Mouse (Mus musculus) neural tube, embryonic 12.5 days (tissue): ENCODE results near the gene Mfap3. TPM values are rescaled to one million over a fixed set of nuclear protein-coding genes. Genes with fewer than 3 reads are reported as not detected.

Source experiments
- ATAC-seq: fragments of 200-750 bp; cut with Nextera tagmentation; 2 replicates; pipeline ENCODE4 v1.8.0; 2017; ENCODE audit warnings: low read depth, mild to moderate bottlenecking, moderate TSS enrichment, moderate library complexity; ENCODE audit not compliant: low FRiP score
- H3K27ac ChIP-seq: fragments of 300-500 bp; sonication (generic); 2 replicates; pipeline ENCODE4 v1.5.1; 2016
- H3K27me3 ChIP-seq: fragments of 300-500 bp; sonication (generic); replicated peaks from 2 replicates; pipeline ENCODE4 v1.6.1; 2016; ENCODE audit warnings: mild to moderate bottlenecking
- H3K36me3 ChIP-seq: fragments of 300-500 bp; sonication (generic); 2 replicates; pipeline ENCODE4 v1.6.1; 2016; ENCODE audit warnings: mild to moderate bottlenecking
- H3K4me1 ChIP-seq: fragments of 300-500 bp; sonication (generic); 2 replicates; pipeline ENCODE4 v1.6.1; 2016
- H3K4me2 ChIP-seq: fragments of 300-500 bp; sonication (generic); replicated peaks from 2 replicates; pipeline ENCODE4 v1.6.1; 2016; ENCODE audit warnings: mild to moderate bottlenecking
- H3K4me3 ChIP-seq: fragments of 300-500 bp; sonication (generic); 2 replicates; pipeline ENCODE4 v1.5.1; 2016
- H3K9ac ChIP-seq: fragments of 300-500 bp; sonication (generic); 2 replicates; pipeline ENCODE4 v1.6.1; 2016; ENCODE audit warnings: mild to moderate bottlenecking
- H3K9me3 ChIP-seq: fragments of 300-500 bp; sonication (generic); 2 replicates; pipeline ENCODE4 v1.6.1; 2016; ENCODE audit warnings: mild to moderate bottlenecking
- WGBS: fragments of 180-500 bp; shearing (Covaris S2); methylation state at CpG from one replicate; pipeline ENCODE4 v1.1.7; 2016; 5-methylcytosine and 5-hydroxymethylcytosine counted together
- polyA plus RNA-seq: library from polyadenylated mRNA; unstranded; fragments of >200 nt; fragmentation: Nextera tagmentation; extraction: Ambion mirVana; gene quantifications from 2 replicates; pipeline ENCODE4 v1.2.1, GENCODE M21; 2016

Mfap3 gene
- polyA plus RNA-seq: 54.6 and 56.6 TPM in 2 replicates

GRCm38 (mm10) chr11:57518091-57518750, at the start of gene Mfap3, which contains the start of gene Fam114a2:
Mfap3 (plus strand) TSS chr11:57518664.
Fam114a2 (minus strand) TSS chr11:57518617.
- H3K4me3 ChIP-seq: peak within 1 kb of the TSS; percentile 81
- peaks cover 6% of the 10 kb centered on the region; the same call in 1 of the 2 replicates for H3K36me3 ChIP-seq
- under 1% methylated on average over 59 of the region's 59 CpGs for WGBS
- peak within 1 kb of the TSS; percentile 81 for H3K9ac ChIP-seq
- peak within 1 kb of the TSS; percentile 73 for H3K4me2 ChIP-seq
- peak; percentile 97 for ATAC-seq
- H3K9me3 ChIP-seq: no peaks in the 10 kb centered on the region
- peak within 1 kb of the TSS; percentile 50; the same call in 1 of the 2 replicates for H3K27ac ChIP-seq
- peaks cover 13% of the 10 kb centered on the region for H3K4me1 ChIP-seq
- no peaks in the 10 kb centered on the region for H3K27me3 ChIP-seq

GRCm38 (mm10) chr11:57468706-57469105, 49.8 kb upstream of the Mfap3 start:
- Histone ChIP-seq H3K4me3 (no peak overlapping the region), H3K9ac (no peak overlapping the region), H3K9me3 (no peaks in the 10 kb centered on the region), H3K4me1 (no peaks in the 10 kb centered on the region), H3K4me2 (no peak overlapping the region), H3K36me3 (no peaks in the 10 kb centered on the region), H3K27ac (no peak overlapping the region), H3K27me3 (no peaks in the 10 kb centered on the region)
- WGBS: 77% methylated on average over 4 of the region's 4 CpGs
- no peak for ATAC-seq

- no peak for ATAC-seq
- H3K27me3 ChIP-seq: no peaks in the 10 kb centered on the region
- H3K36me3 ChIP-seq: no peaks in the 10 kb centered on the region
- no peaks in the 10 kb centered on the region for H3K9me3 ChIP-seq
- H3K27ac ChIP-seq: no peak overlapping the region
- WGBS: 57% methylated on average over 6 of the region's 6 CpGs
- no peak overlapping the region for H3K4me3 ChIP-seq
- H3K4me1 ChIP-seq: peaks cover 6% of the 10 kb centered on the region; the same call in 1 of the 2 replicates
- no peak overlapping the region for H3K9ac ChIP-seq
- H3K4me2 ChIP-seq: no peak overlapping the region
These were observed 48.4 kb upstream of the Mfap3 start for GRCm38 (mm10) chr11:57470056-57470455.

GRCm38 (mm10) chr11:57470979-57471378, 47.5 kb upstream of the Mfap3 start:
- no peaks in the 10 kb centered on the region for H3K36me3 ChIP-seq
- no peaks in the 10 kb centered on the region for H3K27me3 ChIP-seq
- peaks cover 6% of the 10 kb centered on the region; the same call in 1 of the 2 replicates for H3K4me1 ChIP-seq
- ATAC-seq: no peak
- H3K27ac ChIP-seq: no peak overlapping the region
- no peak overlapping the region for H3K9ac ChIP-seq
- 90% methylated on average over 7 of the region's 7 CpGs for WGBS
- no peak overlapping the region for H3K4me3 ChIP-seq
- H3K9me3 ChIP-seq: no peaks in the 10 kb centered on the region
- no peak overlapping the region for H3K4me2 ChIP-seq

- peaks cover 6% of the 10 kb centered on the region; the same call in 1 of the 2 replicates for H3K4me1 ChIP-seq
- WGBS: 64% methylated on average over 6 of the region's 6 CpGs
- H3K9ac ChIP-seq: no peak overlapping the region
- H3K4me2 ChIP-seq: no peak overlapping the region
- H3K36me3 ChIP-seq: peaks cover 4% of the 10 kb centered on the region; the same call in 1 of the 2 replicates
- no peaks in the 10 kb centered on the region for H3K9me3 ChIP-seq
- no peak overlapping the region for H3K27ac ChIP-seq
- no peaks in the 10 kb centered on the region for H3K27me3 ChIP-seq
- ATAC-seq: no peak
- no peak overlapping the region for H3K4me3 ChIP-seq
These were observed 44.0 kb upstream of the Mfap3 start for GRCm38 (mm10) chr11:57474296-57474941.

GRCm38 (mm10) chr11:57475119-57475518, 43.3 kb upstream of the Mfap3 start:
- 53% methylated on average over 6 of the region's 6 CpGs for WGBS
- Histone ChIP-seq H3K4me3 (no peak overlapping the region), H3K4me2 (no peak overlapping the region), H3K27ac (no peak overlapping the region), H3K9me3 (0 out of 2 replicates have a peak, but pooled peaks cover 3% of the 10 kb centered on the region), H3K36me3 (peaks cover 8% of the 10 kb centered on the region; the same call in 1 of the 2 replicates), H3K27me3 (no peaks in the 10 kb centered on the region), H3K9ac (no peak overlapping the region), H3K4me1 (peaks cover 6% of the 10 kb centered on the region; the same call in 1 of the 2 replicates)
- no peak for ATAC-seq

- peaks cover 28% of the 10 kb centered on the region for H3K36me3 ChIP-seq
- no peak overlapping the region for H3K9ac ChIP-seq
- no peak overlapping the region for H3K4me2 ChIP-seq
- H3K27me3 ChIP-seq: no peaks in the 10 kb centered on the region
- 0 out of 2 replicates have a peak, but pooled peaks cover 6% of the 10 kb centered on the region for H3K9me3 ChIP-seq
- H3K4me1 ChIP-seq: peaks cover 6% of the 10 kb centered on the region; the same call in 1 of the 2 replicates
- H3K27ac ChIP-seq: no peak overlapping the region
- 52% methylated on average over 5 of the region's 5 CpGs for WGBS
- ATAC-seq: peak; percentile 78
- no peak overlapping the region for H3K4me3 ChIP-seq
These were observed 40.4 kb upstream of the Mfap3 start for GRCm38 (mm10) chr11:57478077-57478476.

- no peak overlapping the region for H3K9ac ChIP-seq
- H3K4me3 ChIP-seq: no peak overlapping the region
- H3K4me1 ChIP-seq: no peaks in the 10 kb centered on the region
- H3K4me2 ChIP-seq: no peak overlapping the region
- H3K36me3 ChIP-seq: peaks cover 69% of the 10 kb centered on the region
- WGBS: 75% methylated on average over 5 of the region's 5 CpGs
- ATAC-seq: no peak
- H3K27ac ChIP-seq: no peak overlapping the region
- H3K27me3 ChIP-seq: no peaks in the 10 kb centered on the region
- H3K9me3 ChIP-seq: no peaks in the 10 kb centered on the region
These were observed 30.0 kb upstream of the Mfap3 start for GRCm38 (mm10) chr11:57488436-57488835.

- Histone ChIP-seq H3K27me3 (no peaks in the 10 kb centered on the region), H3K9ac (no peak overlapping the region), H3K4me1 (no peaks in the 10 kb centered on the region), H3K27ac (no peak overlapping the region), H3K36me3 (peaks cover 75% of the 10 kb centered on the region), H3K4me2 (no peak overlapping the region), H3K9me3 (no peaks in the 10 kb centered on the region), H3K4me3 (no peak overlapping the region)
- WGBS: 52% methylated on average over 3 of the region's 3 CpGs
- no peak for ATAC-seq
These were observed 21.9 kb upstream of the Mfap3 start for GRCm38 (mm10) chr11:57496462-57497039.

GRCm38 (mm10) chr11:57497701-57498100, 20.8 kb upstream of the Mfap3 start:
- Histone ChIP-seq H3K4me1 (no peaks in the 10 kb centered on the region), H3K9ac (no peak overlapping the region), H3K9me3 (no peaks in the 10 kb centered on the region), H3K4me3 (no peak overlapping the region), H3K36me3 (peaks cover 67% of the 10 kb centered on the region), H3K27me3 (no peaks in the 10 kb centered on the region), H3K27ac (no peak overlapping the region), H3K4me2 (no peak overlapping the region)
- ATAC-seq: no peak
- 48% methylated on average over 3 of the region's 3 CpGs for WGBS

- Histone ChIP-seq H3K36me3 (peaks cover 63% of the 10 kb centered on the region), H3K4me1 (no peaks in the 10 kb centered on the region)
- 92% methylated on average over 5 of the region's 5 CpGs for WGBS
These were observed 20.2 kb upstream of the Mfap3 start for GRCm38 (mm10) chr11:57498215-57498614.

GRCm38 (mm10) chr11:57503155-57503554, 15.3 kb upstream of the Mfap3 start:
- H3K9me3 ChIP-seq: no peaks in the 10 kb centered on the region
- ATAC-seq: no peak
- no peaks in the 10 kb centered on the region for H3K27me3 ChIP-seq
- no peak overlapping the region for H3K4me2 ChIP-seq
- no peak overlapping the region for H3K9ac ChIP-seq
- no peak overlapping the region for H3K4me3 ChIP-seq
- 90% methylated on average over 5 of the region's 5 CpGs for WGBS
- H3K27ac ChIP-seq: no peak overlapping the region
- peaks cover 68% of the 10 kb centered on the region for H3K36me3 ChIP-seq
- H3K4me1 ChIP-seq: peaks cover 9% of the 10 kb centered on the region; the same call in 1 of the 2 replicates

More at GRCm38 (mm10) chr11:57498215-57498614, 20.2 kb upstream of the Mfap3 start:
- no peaks in the 10 kb centered on the region for H3K9me3 ChIP-seq
- no peak overlapping the region for H3K4me3 ChIP-seq
- no peaks in the 10 kb centered on the region for H3K27me3 ChIP-seq
- no peak overlapping the region for H3K4me2 ChIP-seq
- ATAC-seq: no peak
- H3K27ac ChIP-seq: no peak overlapping the region
- no peak overlapping the region for H3K9ac ChIP-seq
